Mouse (Mus musculus): ENCODE measurements around the gene Cnga3.

The Cnga3 gene

GRCm38 (mm10) chr1:37288181-37288935 is 74.1 kb downstream of the Cnga3 start:
- peak; percentile 75 for DNase-seq

GRCm38 (mm10) chr1:37288941-37289340 is 74.7 kb downstream of the Cnga3 start:
- no peak for DNase-seq

- DNase-seq = no peak
Measured at GRCm38 (mm10) chr1:37296414-37296813, 82.2 kb downstream of the Cnga3 start.

GRCm38 (mm10) chr1:37298904-37299303 is 84.7 kb downstream of the Cnga3 start:
- no peak for DNase-seq

- peak; percentile 99 for DNase-seq
Measured at GRCm38 (mm10) chr1:37299540-37300491, 85.6 kb downstream of the Cnga3 start, which contains the start of gene Inpp4a. Gene Inpp4a (plus strand): TSS chr1:37299865.

- no peak for DNase-seq
Measured at GRCm38 (mm10) chr1:37300650-37301049, 86.4 kb downstream of the Cnga3 start.

GRCm38 (mm10) chr1:37302801-37303200 is 88.6 kb downstream of the Cnga3 start:
- no peak for DNase-seq

- DNase-seq = no peak
Measured at GRCm38 (mm10) chr1:37305691-37306287, 91.6 kb downstream of the Cnga3 start.

- DNase-seq = no peak
Measured at GRCm38 (mm10) chr1:37307586-37307985, 93.4 kb downstream of the Cnga3 start.

- DNase-seq = no peak
Measured at GRCm38 (mm10) chr1:37308021-37308742, 93.9 kb downstream of the Cnga3 start.

GRCm38 (mm10) chr1:37308743-37309100 is 94.5 kb downstream of the Cnga3 start:
- no peak for DNase-seq

GRCm38 (mm10) chr1:37309939-37310515 is 95.8 kb downstream of the Cnga3 start:
- no peak for DNase-seq

All from right cerebral cortex, postnatal 4 days (tissue).